Mouse (Mus musculus) heart, adult 2 months (tissue): ENCODE measurements around the gene Creb1. TPM values are rescaled to one million over a fixed set of nuclear protein-coding genes. Genes with fewer than 3 reads are reported as not detected.

Experiments used
- DNase-seq, 2 experiments: peaks; one replicate each; pipeline ENCODE4 v3.0.0; 2021
- H3K27ac ChIP-seq: fragments of 200-600 bp; 2 replicates; pipeline ENCODE4 v1.8.1; 2022
- H3K27me3 ChIP-seq: fragments of 200-500 bp; 2 replicates; pipeline ENCODE4 v1.6.1; 2012; ENCODE audit warnings: mild to moderate bottlenecking, low read length, inconsistent platforms, mixed read lengths; ENCODE audit not compliant: control insufficient read depth, insufficient read depth
- H3K36me3 ChIP-seq: fragments of 200-500 bp; 2 replicates; pipeline ENCODE4 v1.6.1; 2012; ENCODE audit warnings: low read length, inconsistent platforms; ENCODE audit not compliant: control insufficient read depth, insufficient read depth
- H3K4me1 ChIP-seq: fragments of 200-500 bp; 2 replicates; pipeline ENCODE4 v1.6.1; 2011; ENCODE audit warnings: low read length; ENCODE audit not compliant: control insufficient read depth, insufficient read depth
- H3K4me3 ChIP-seq: fragments of 200-600 bp; 2 replicates; pipeline ENCODE4 v1.8.1; 2022
- H3K79me2 ChIP-seq: fragments of 200-500 bp; replicated peaks from 2 replicates; pipeline ENCODE4 v1.6.1; 2012; ENCODE audit warnings: mild to moderate bottlenecking, inconsistent platforms, low read length, moderate library complexity, mixed read lengths; ENCODE audit not compliant: control insufficient read depth, insufficient read depth
- H3K9ac ChIP-seq: fragments of 200-500 bp; 2 replicates; pipeline ENCODE4 v1.6.1; 2012; ENCODE audit warnings: low read depth, mild to moderate bottlenecking, control low read depth, inconsistent platforms, low read length, mixed read lengths
- CTCF ChIP-seq: fragments of 200-600 bp; IDR thresholded peaks from 2 replicates; pipeline ENCODE4 v1.8.1; 2022; ENCODE audit warnings: antibody characterized with exemption, mild to moderate bottlenecking, moderate library complexity
- EP300 ChIP-seq: fragments of 200-500 bp; IDR thresholded peaks from 2 replicates; pipeline ENCODE4 v1.6.1; 2011; ENCODE audit warnings: low read depth, low read length, control low read depth; ENCODE audit not compliant: insufficient read depth
- POLR2A ChIP-seq: fragments of 200-500 bp; IDR thresholded peaks from 2 replicates; pipeline ENCODE4 v1.6.1; 2011; ENCODE audit warnings: mild to moderate bottlenecking, low read depth, low read length, control low read depth; ENCODE audit not compliant: insufficient read depth
- WGBS: fragments of 180-500 bp; shearing (Covaris S2); methylation state at CpG from one replicate; pipeline ENCODE4 v1.1.7; 2018; 5-methylcytosine and 5-hydroxymethylcytosine counted together
- intact Hi-C: fragments of 180-260 bp; cut with DNase I; formaldehyde crosslinking; loops from one replicate; pipeline ENCODE4 v1.15.1; 2025
- long read RNA-seq: library from polyadenylated mRNA; stranded (forward); transcript quantifications from one replicate; pipeline ENCODE4 v2.0.0, GENCODE M21; 2021
- polyA plus RNA-seq: library from polyadenylated mRNA; depleted of rRNA; stranded (reverse); fragments of >200 nt; gene quantifications from 2 replicates; pipeline ENCODE4 v1.2.3, GENCODE M21; 2012; rRNA removed
- total RNA-seq, 2 experiments: library from RNA; stranded (reverse); gene quantifications; 2 replicates each; pipeline ENCODE4 v1.2.3; 2021

Gene Creb1
- 10 to 100 TPM; 25.2 to 28.8 TPM for total RNA-seq
- polyA plus RNA-seq = 7.5 and 11.9 TPM in 2 replicates
- long read RNA-seq, partial matches to known transcripts = 0 of 7 reads
- long read RNA-seq, other reads (novel, unspliced or antisense) = 7 of 7 reads

DNA sequence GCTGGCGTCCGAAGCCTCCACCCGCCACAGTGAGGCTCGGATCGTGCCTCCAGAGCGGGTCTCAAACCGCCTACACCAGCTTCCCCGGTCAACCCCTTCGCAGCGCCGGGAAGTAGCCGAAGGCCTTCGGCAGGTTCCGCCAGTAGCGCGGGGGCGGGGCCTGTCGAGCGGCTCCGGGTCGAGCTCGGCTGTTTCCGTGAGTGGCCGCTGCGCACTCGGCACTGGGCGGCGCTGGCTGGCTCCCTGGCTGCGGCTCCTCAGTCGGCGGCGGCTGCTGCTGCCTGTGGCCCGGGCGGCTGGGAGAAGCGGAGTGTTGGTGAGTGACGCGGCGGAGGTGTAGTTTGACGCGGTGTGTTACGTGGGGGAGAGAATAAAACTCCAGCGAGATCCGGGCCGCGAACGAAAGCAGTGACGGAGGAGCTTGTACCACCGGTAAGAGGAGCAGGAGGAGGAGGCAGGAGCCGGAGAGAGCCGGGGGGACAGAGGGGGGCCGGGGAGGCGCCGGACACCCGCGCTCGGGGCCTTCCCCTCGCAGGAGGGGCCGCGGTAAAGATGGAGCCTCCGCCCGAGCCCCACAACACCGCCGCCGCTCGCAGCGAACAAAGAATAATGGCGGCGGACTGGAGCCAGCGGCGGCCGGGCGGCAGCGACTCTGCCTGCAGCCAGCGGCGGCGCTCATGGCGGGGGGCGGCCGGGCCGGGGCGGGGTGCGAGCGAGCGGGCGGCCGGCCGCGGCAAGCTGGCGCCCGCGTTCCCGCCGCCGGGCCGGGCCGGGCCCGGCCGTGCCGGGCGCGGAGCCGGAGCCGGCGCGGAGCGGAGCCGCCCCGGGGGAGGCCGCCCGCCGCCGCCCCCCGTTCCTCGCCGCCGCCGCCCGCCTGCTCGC, at the start of gene Creb1:
Gene Creb1 (plus strand): TSS at position 57 of the 882 bp plus-strand sequence.
- Histone ChIP-seq H3K4me3 (peak within 1 kb of the TSS; percentile 93), H3K27ac (peak within 1 kb of the TSS; percentile 96), H3K36me3 (peaks cover 20% of the 10 kb centered on the region), H3K79me2 (peaks cover 1% of the 10 kb centered on the region; the same call in 1 of the 2 replicates), H3K27me3 (no peaks in the 10 kb centered on the region), H3K4me1 (peaks cover 5% of the 10 kb centered on the region), H3K9ac (peak within 1 kb of the TSS; percentile 94)
- peak; percentile 99 for DNase-seq
- TF ChIP-seq EP300 (peak; percentile 9; the same call in 1 of the 2 replicates), POLR2A (peak; percentile 78), CTCF (0 out of 2 replicates have a peak, but pooled peaks have one; percentile 8)
- 9% methylated on average over 116 of the region's 119 CpGs for WGBS
- intact Hi-C loops = loop anchor here (2.0 to 10.0 kb wide), 6 partner anchors 84 to 644 kb away; partner anchors contain the start of genes Ccnyl1 and Mettl21a

DNA sequence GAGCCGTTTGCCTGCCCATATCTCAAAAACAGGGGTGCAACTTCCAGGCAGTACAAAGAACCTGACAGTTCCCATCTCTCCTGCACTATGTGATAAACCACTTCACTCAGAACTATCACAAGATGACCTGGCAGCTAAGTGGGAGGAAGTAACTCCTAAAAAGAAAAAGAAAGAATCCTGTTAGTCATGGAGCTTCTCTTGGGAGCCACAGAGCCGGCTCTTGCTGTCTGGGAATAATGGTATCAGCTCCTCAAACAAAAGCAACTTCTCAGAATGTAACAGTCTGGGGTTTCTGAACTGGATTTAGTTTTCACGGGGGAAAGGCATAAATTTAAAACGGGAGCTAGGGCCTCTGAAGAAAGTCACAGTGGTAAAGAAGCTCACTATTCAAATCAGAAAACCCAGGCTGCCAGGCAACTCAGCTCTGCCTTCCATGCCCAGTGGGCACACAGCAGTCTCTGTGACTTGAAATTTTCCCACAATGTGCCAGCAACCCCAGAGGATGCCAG, 43.9 kb upstream of the Creb1 start:
- H3K9ac ChIP-seq = no peak overlapping the region
- no peaks in the 10 kb centered on the region for H3K79me2 ChIP-seq
- no peaks in the 10 kb centered on the region for H3K27me3 ChIP-seq
- no peaks in the 10 kb centered on the region for H3K36me3 ChIP-seq
- 25% methylated on average over 4 of the region's 4 CpGs for WGBS
- H3K4me1 ChIP-seq = no peaks in the 10 kb centered on the region
- H3K4me3 ChIP-seq = no peak overlapping the region
- no peak overlapping the region for H3K27ac ChIP-seq
- intact Hi-C loops = no loop called here
- TF ChIP-seq POLR2A (no peak), EP300 (no peak), CTCF (no peak)
- no peak for DNase-seq

DNA sequence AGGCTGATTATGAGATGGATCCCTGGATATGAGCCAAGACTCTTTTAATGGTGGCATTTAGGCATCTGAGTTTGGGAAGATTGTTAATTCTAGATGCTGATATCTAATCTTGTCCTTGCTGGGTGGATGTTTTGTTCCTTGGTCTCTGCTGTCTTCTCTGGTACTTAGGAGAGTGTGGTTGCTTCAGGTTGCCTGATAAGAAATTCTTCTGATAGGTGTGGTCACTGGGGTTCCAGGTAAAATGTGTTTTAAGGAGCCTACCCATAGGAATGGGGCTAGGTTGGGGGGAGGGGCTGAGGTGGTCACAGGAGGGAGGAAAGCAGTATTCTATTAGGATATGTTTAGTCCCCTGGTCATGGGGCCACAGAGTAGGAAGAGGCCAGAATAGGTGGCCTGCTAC, 35.6 kb upstream of the Creb1 start:
- H3K27me3 ChIP-seq = no peaks in the 10 kb centered on the region
- TF ChIP-seq CTCF (no peak), POLR2A (no peak), EP300 (no peak)
- H3K79me2 ChIP-seq = no peaks in the 10 kb centered on the region
- H3K9ac ChIP-seq = no peak overlapping the region
- no peak overlapping the region for H3K27ac ChIP-seq
- DNase-seq = no peak
- no peak overlapping the region for H3K4me3 ChIP-seq
- no peaks in the 10 kb centered on the region for H3K36me3 ChIP-seq
- no peaks in the 10 kb centered on the region for H3K4me1 ChIP-seq
- intact Hi-C loops = no loop called here

DNA sequence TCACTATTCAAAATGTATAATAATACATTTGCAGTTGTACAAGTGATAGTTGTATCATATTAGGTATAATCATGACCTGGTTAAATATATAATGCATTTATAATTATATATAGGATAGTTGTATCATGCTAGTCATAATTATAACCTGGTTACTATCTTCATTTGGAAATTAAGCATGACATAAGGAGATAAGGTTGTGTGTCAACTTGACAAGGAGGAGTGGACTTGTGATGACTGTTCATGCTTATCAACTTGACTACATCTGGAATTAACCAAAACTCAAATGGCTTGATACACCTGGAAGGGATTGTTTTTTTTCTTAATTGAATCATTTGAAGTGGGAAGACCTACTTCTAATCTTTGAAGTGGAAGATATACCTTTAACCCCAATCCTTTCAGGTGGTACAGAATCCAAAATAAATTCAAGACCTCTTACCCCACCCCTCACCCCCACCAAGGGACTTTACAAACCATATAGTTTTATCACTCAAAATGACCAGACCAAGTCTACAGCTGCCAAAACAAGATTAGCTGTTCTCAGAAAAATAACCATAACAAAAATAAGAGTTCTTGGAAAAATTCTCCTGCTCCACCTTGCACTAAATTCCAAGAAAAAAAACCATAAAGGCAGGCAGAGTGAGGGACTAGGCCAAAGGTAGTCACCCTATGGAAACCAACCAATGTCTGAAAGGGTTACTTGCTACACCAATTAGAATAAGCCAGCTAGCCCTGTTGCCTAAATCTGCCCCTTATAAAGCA, 30.9 kb upstream of the Creb1 start:
- no peak for TF ChIP-seq EP300
- TF ChIP-seq CTCF = no peak
- no peak for TF ChIP-seq POLR2A
- DNase-seq = no peak
- Histone ChIP-seq H3K36me3 (no peaks in the 10 kb centered on the region), H3K27me3 (no peaks in the 10 kb centered on the region), H3K4me1 (no peaks in the 10 kb centered on the region), H3K4me3 (no peak overlapping the region), H3K9ac (no peak overlapping the region), H3K79me2 (no peaks in the 10 kb centered on the region), H3K27ac (no peak overlapping the region)
- intact Hi-C loops = no loop called here

DNA sequence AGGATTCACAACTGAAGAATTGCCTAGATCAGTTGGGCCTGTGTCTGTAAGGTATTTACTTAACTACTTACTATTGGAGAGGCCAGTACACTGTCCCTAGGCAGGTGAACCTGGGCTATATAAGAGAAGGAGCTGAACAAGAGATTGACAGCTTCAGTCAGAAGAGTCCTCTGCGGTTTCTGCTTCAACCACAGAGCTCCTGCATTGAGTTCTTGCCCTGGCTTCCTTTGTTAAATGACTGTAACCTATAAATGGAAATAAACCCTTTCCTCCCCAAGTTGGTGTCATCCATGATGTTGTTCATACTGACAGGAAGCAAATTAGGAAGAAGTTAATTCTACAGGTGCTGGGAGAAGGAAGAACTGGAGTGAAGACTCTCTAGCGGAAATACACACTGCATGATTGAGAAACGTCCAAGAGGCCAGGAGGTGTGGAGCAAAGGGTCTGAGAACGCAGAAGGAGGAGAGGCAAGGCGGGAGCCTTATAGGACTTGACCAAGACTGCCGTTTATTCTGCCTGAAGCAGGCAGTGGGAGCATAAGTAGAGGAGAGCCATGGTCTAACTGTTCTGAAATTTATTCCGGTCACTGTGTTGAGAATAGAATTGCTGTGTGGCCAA, 23.9 kb upstream of the Creb1 start:
- 67% methylated on average over 7 of the region's 7 CpGs for WGBS
- Histone ChIP-seq H3K79me2 (no peaks in the 10 kb centered on the region), H3K4me1 (peaks cover 2% of the 10 kb centered on the region; the same call in 1 of the 2 replicates), H3K36me3 (no peaks in the 10 kb centered on the region), H3K27me3 (no peaks in the 10 kb centered on the region), H3K4me3 (no peak overlapping the region), H3K27ac (no peak overlapping the region), H3K9ac (no peak overlapping the region)
- intact Hi-C loops = no loop called here
- TF ChIP-seq EP300 = no peak
- no peak for TF ChIP-seq POLR2A
- no peak for TF ChIP-seq CTCF
- DNase-seq = no peak
